Mouse (Mus musculus): ENCODE results near the gene Fgfrl1. TPM values are rescaled to one million over a fixed set of nuclear protein-coding genes. Genes with fewer than 3 reads are reported as not detected.
"Not testable (repeated sequence)": the region's sequence is repeated elsewhere in the genome, so short reads cannot be mapped to it uniquely, and the experiment has no call there.

Fgfrl1 gene
- polyA plus RNA-seq, 1 experiment from 2014 or later, result 6.9 TPM

- Histone ChIP-seq H3K9me3 (no peaks in the 10 kb centered on the region), H3K9ac (no peak overlapping the region), H3K27ac (replicated peaks) (no peak overlapping the region), H3K4me3 (no peak overlapping the region), H3K4me1 (replicated peaks) (no peaks in the 10 kb centered on the region), H3K36me3 (no peaks in the 10 kb centered on the region), H3K4me2 (no peak overlapping the region), H3K27me3 (no peaks in the 10 kb centered on the region)
- ATAC-seq (ENCODE audit: low read depth), result no peak
- 81% methylated on average over 2 of the region's 2 CpGs for WGBS
Measured at GRCm38 (mm10) chr5:108741844-108742243, 49.7 kb downstream of the Fgfrl1 start.

- no peaks in the 10 kb centered on the region for H3K4me1 ChIP-seq (replicated peaks)
- no peaks in the 10 kb centered on the region for H3K27me3 ChIP-seq
- H3K36me3 ChIP-seq, result no peaks in the 10 kb centered on the region
- no peak for ATAC-seq (ENCODE audit: low read depth)
- H3K27ac ChIP-seq (replicated peaks), result no peak overlapping the region
- H3K4me3 ChIP-seq, result no peak overlapping the region
- 83% methylated on average over 2 of the region's 2 CpGs for WGBS
- H3K9ac ChIP-seq, result no peak overlapping the region
- H3K4me2 ChIP-seq, result no peak overlapping the region
- H3K9me3 ChIP-seq, result no peaks in the 10 kb centered on the region
Measured at GRCm38 (mm10) chr5:108742596-108742995, 50.4 kb downstream of the Fgfrl1 start.

GRCm38 (mm10) chr5:108743856-108744255, 51.7 kb downstream of the Fgfrl1 start:
- no peak overlapping the region for H3K27ac ChIP-seq (replicated peaks)
- H3K27me3 ChIP-seq, result no peaks in the 10 kb centered on the region
- no peak overlapping the region for H3K9ac ChIP-seq
- no peaks in the 10 kb centered on the region for H3K36me3 ChIP-seq
- WGBS, result 57% methylated on average over 2 of the region's 2 CpGs
- H3K9me3 ChIP-seq, result no peaks in the 10 kb centered on the region
- H3K4me3 ChIP-seq, result no peak overlapping the region
- ATAC-seq (ENCODE audit: low read depth), result no peak
- no peak overlapping the region for H3K4me2 ChIP-seq
- no peaks in the 10 kb centered on the region for H3K4me1 ChIP-seq (replicated peaks)

GRCm38 (mm10) chr5:108744629-108745028, 52.4 kb downstream of the Fgfrl1 start:
- Histone ChIP-seq H3K4me2 (no peak overlapping the region), H3K36me3 (no peaks in the 10 kb centered on the region), H3K9me3 (no peaks in the 10 kb centered on the region), H3K4me1 (replicated peaks) (no peaks in the 10 kb centered on the region), H3K4me3 (no peak overlapping the region), H3K9ac (no peak overlapping the region), H3K27me3 (no peaks in the 10 kb centered on the region), H3K27ac (replicated peaks) (no peak overlapping the region)
- ATAC-seq (ENCODE audit: low read depth), result no peak
- WGBS, result 81% methylated on average over 3 of the region's 3 CpGs

- Histone ChIP-seq H3K36me3 (no peaks in the 10 kb centered on the region), H3K27me3 (no peaks in the 10 kb centered on the region), H3K4me1 (replicated peaks) (no peaks in the 10 kb centered on the region), H3K9ac (no peak overlapping the region), H3K9me3 (no peaks in the 10 kb centered on the region), H3K27ac (replicated peaks) (no peak overlapping the region), H3K4me2 (no peak overlapping the region), H3K4me3 (no peak overlapping the region)
- WGBS, result 82% methylated on average over 5 of the region's 5 CpGs
- ATAC-seq (ENCODE audit: low read depth), result no peak
Measured at GRCm38 (mm10) chr5:108750328-108751210, 58.4 kb downstream of the Fgfrl1 start.

GRCm38 (mm10) chr5:108751258-108751657, 59.1 kb downstream of the Fgfrl1 start:
- H3K36me3 ChIP-seq; H3K9ac ChIP-seq; H3K4me2 ChIP-seq; H3K4me1 ChIP-seq (replicated peaks); ATAC-seq (ENCODE audit: low read depth); H3K27me3 ChIP-seq; H3K4me3 ChIP-seq; H3K9me3 ChIP-seq; H3K27ac ChIP-seq (replicated peaks): not testable (repeated sequence)
- 80% methylated on average over 4 of the region's 4 CpGs for WGBS

Other genes starting within 250 kb of the Fgfrl1 start
- gene Mfsd7a, start 243.5 kb upstream of the Fgfrl1 start, polyA plus RNA-seq (2015; fragmentation: Nextera tagmentation; extraction: Ambion mirVana), result 0.20 TPM in 1 of 2 replicates, not detected in the other
- 27.1 and 32.4 TPM in 2 replicates for gene Pcgf3, start 231.2 kb upstream of the Fgfrl1 start, polyA plus RNA-seq (2015; fragmentation: Nextera tagmentation; extraction: Ambion mirVana)
- gene Cplx1, start 142.4 kb upstream of the Fgfrl1 start, polyA plus RNA-seq (2015; fragmentation: Nextera tagmentation; extraction: Ambion mirVana), result 117 and 120 TPM in 2 replicates
- gene Gak, start 62.6 kb upstream of the Fgfrl1 start, polyA plus RNA-seq (2015; fragmentation: Nextera tagmentation; extraction: Ambion mirVana), result 51.0 and 53.8 TPM in 2 replicates
- gene Tmem175, start 62.6 kb upstream of the Fgfrl1 start, polyA plus RNA-seq (2015; fragmentation: Nextera tagmentation; extraction: Ambion mirVana), result 20.4 and 21.0 TPM in 2 replicates
- 8.3 and 9.2 TPM in 2 replicates for gene Idua, start 32.1 kb upstream of the Fgfrl1 start, polyA plus RNA-seq (2015; fragmentation: Nextera tagmentation; extraction: Ambion mirVana)
- gene Dgkq, start 22.7 kb upstream of the Fgfrl1 start, polyA plus RNA-seq (2015; fragmentation: Nextera tagmentation; extraction: Ambion mirVana), result 19.5 and 20.6 TPM in 2 replicates
- 1.7 and 2.2 TPM in 2 replicates for gene Slc26a1, start 16.8 kb upstream of the Fgfrl1 start, polyA plus RNA-seq (2015; fragmentation: Nextera tagmentation; extraction: Ambion mirVana)
- not detected in 2 replicates for gene Rnf212, start 82.6 kb downstream of the Fgfrl1 start, polyA plus RNA-seq (2015; fragmentation: Nextera tagmentation; extraction: Ambion mirVana)
- not detected in 2 replicates for gene Tmed11, start 103.0 kb downstream of the Fgfrl1 start, polyA plus RNA-seq (2015; fragmentation: Nextera tagmentation; extraction: Ambion mirVana)
- gene Vmn2r8, start 116.5 kb downstream of the Fgfrl1 start, polyA plus RNA-seq (2015; fragmentation: Nextera tagmentation; extraction: Ambion mirVana), result not detected in 2 replicates
- not detected in 2 replicates for gene Vmn2r9, start 160.2 kb downstream of the Fgfrl1 start, polyA plus RNA-seq (2015; fragmentation: Nextera tagmentation; extraction: Ambion mirVana)